Mouse (Mus musculus): ENCODE results near the gene Gm21732. TPM values are rescaled to one million over a fixed set of nuclear protein-coding genes. Genes with fewer than 3 reads are reported as not detected.
"Not testable (repeated sequence)": the region's sequence is repeated elsewhere in the genome, so short reads cannot be mapped to it uniquely, and the experiment has no call there.

The Gm21732 gene
- not detected in 2 replicates for polyA plus RNA-seq (2015; fragmentation: Nextera tagmentation; extraction: Ambion mirVana)

- ATAC-seq (replicated peaks); H3K27ac ChIP-seq; H3K4me3 ChIP-seq; H3K9ac ChIP-seq; H3K9me3 ChIP-seq; H3K27me3 ChIP-seq (replicated peaks); H3K4me1 ChIP-seq; H3K4me2 ChIP-seq; H3K36me3 ChIP-seq (replicated peaks): not testable (repeated sequence)
- WGBS: no CpG with 5 or more reads among the region's 2 CpGs
These were observed at the start of gene Gm21732 for GRCm38 (mm10) chrY:38575591-38575990. TSS of gene Gm21732 (minus strand) at chrY:38575691.

Other genes with a start within 250 kb of the Gm21732 start
- not detected in 2 replicates for gene Gm20897, start 73.5 kb downstream of the Gm21732 start, polyA plus RNA-seq (2015; fragmentation: Nextera tagmentation; extraction: Ambion mirVana)